Mouse (Mus musculus) cerebellum, adult 2 months (tissue): ENCODE measurements around the gene Tnfsf11. TPM values are rescaled to one million over a fixed set of nuclear protein-coding genes. Genes with fewer than 3 reads are reported as not detected.

ENCODE experiments used
- DNase-seq, 2 experiments: peaks; one replicate each; pipeline ENCODE4 v3.0.0; 2021
- H3K27ac ChIP-seq: fragments of 200-500 bp; 2 replicates; pipeline ENCODE4 v1.5.1; 2012; ENCODE audit warnings: low read length, control low read depth, inconsistent platforms; ENCODE audit not compliant: insufficient read depth
- H3K27me3 ChIP-seq: fragments of 200-500 bp; 2 replicates; pipeline ENCODE4 v1.6.1; 2012; ENCODE audit warnings: inconsistent platforms, mild to moderate bottlenecking, low read length, moderate library complexity; ENCODE audit not compliant: control insufficient read depth, insufficient read depth
- H3K4me1 ChIP-seq: fragments of 200-500 bp; 2 replicates; pipeline ENCODE4 v1.6.1; 2011; ENCODE audit warnings: low read length; ENCODE audit not compliant: control insufficient read depth, insufficient read depth
- H3K4me3 ChIP-seq: fragments of 200-500 bp; replicated peaks from 2 replicates; pipeline ENCODE3; 2011; ENCODE audit warnings: mild to moderate bottlenecking, low read depth, low read length, control low read depth; ENCODE audit not compliant: insufficient read depth
- CTCF ChIP-seq: fragments of 200-500 bp; IDR thresholded peaks from 2 replicates; pipeline ENCODE4 v1.5.1; 2011; ENCODE audit warnings: low read depth, mild to moderate bottlenecking, control low read depth, low read length, moderate library complexity, borderline replicate concordance; ENCODE audit not compliant: insufficient read depth
- POLR2A ChIP-seq: fragments of 200-500 bp; IDR thresholded peaks from 2 replicates; pipeline ENCODE4 v1.6.1; 2011; ENCODE audit warnings: low read length, control low read depth, borderline replicate concordance; ENCODE audit not compliant: insufficient read depth
- WGBS: fragments of 180-500 bp; shearing (Covaris S2); methylation state at CpG from one replicate; pipeline ENCODE4 v1.1.7; 2018; 5-methylcytosine and 5-hydroxymethylcytosine counted together
- polyA plus RNA-seq: library from polyadenylated mRNA; depleted of rRNA; stranded (reverse); fragments of >200 nt; gene quantifications from 2 replicates; pipeline ENCODE4 v1.2.3, GENCODE M21; 2012

Tnfsf11 gene
- polyA plus RNA-seq, 1 experiment = not detected

DNA sequence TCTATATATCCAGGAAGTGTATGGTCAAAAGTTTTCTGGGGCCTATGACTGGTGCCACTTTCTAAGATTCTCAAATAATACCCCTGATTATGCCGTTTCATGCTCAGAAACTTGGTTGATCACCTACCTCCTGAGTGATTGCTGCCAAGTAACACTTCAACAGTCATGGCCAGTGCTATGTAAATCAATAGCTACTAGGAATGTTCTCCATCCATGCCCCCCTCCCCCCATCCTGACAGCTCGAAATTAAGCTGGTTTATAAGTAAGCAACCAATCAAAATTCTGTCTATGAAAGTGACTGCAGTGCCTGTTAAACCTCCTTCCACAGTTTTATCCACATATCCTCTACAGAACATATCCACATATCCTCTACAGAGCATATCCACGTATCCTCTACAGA lies 25.5 kb upstream of the Tnfsf11 start:
- Histone ChIP-seq H3K4me1 (no peaks in the 10 kb centered on the region), H3K4me3 (no peak overlapping the region), H3K27ac (no peak overlapping the region), H3K27me3 (no peaks in the 10 kb centered on the region)
- TF ChIP-seq POLR2A (no peak), CTCF (no peak)
- WGBS = 80% methylated on average over 3 of the region's 3 CpGs
- DNase-seq = no peak

DNA sequence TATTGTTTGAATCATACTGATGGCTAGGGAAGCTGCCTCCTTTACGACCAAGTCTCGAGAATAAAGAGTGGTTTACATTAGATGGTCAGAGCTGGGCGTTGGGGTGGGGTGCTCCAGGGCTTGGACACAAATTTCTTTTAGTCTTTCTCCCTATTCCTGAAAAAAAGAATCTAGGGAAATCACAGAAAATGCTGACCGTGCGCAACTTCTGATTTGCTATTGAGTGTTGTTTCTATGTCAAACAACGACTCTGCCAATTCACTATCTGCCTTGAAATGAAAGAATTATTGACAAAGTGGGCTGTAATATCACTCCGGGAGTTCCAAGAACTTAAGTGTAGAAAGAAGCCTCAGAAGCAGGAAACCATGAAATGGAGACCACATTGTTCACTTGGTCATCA lies 23.5 kb upstream of the Tnfsf11 start:
- WGBS = 85% methylated on average over 7 of the region's 7 CpGs
- H3K4me3 ChIP-seq = no peak overlapping the region
- no peak overlapping the region for H3K27ac ChIP-seq
- no peak for DNase-seq
- no peaks in the 10 kb centered on the region for H3K27me3 ChIP-seq
- TF ChIP-seq CTCF = no peak
- TF ChIP-seq POLR2A = no peak
- H3K4me1 ChIP-seq = no peaks in the 10 kb centered on the region

DNA sequence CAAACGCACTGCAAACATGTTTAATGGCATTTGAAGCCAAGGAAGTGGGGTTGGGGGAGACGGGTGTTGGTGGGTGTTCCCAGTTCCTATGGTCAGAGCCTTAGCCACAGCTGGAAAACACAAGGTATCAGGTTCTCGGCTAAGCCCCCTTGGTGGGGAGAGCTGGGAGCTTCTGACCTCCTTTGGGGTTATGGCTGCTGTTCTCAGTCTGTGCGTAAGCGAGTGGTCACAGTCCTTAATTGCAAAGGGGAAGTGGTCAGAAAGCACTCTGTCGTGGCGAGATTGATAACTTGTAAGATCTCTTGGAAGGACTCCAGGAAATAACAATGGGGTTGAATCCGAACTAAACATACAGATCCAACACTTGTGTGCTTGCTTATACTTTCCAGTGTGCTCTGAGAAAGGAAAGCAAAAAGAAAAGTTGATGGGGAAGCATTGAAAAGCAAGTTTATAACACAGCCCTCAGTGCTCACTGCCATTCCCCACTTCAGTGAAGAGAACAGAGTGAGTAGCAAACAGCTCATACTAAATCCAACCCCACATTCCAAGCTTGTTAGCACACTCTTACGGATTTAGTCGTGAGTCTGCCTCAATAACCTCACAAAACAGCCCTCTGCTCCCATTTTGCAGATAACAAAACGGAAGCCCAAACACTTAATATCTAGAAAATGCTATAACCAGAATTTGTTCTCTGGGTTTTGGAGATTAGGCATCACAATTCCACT lies 22.9 kb upstream of the Tnfsf11 start:
- no peak for DNase-seq
- H3K4me3 ChIP-seq = no peak overlapping the region
- WGBS = 52% methylated on average over 11 of the region's 11 CpGs
- TF ChIP-seq POLR2A (no peak), CTCF (no peak)
- H3K4me1 ChIP-seq = no peaks in the 10 kb centered on the region
- H3K27me3 ChIP-seq = no peaks in the 10 kb centered on the region
- no peak overlapping the region for H3K27ac ChIP-seq

DNA sequence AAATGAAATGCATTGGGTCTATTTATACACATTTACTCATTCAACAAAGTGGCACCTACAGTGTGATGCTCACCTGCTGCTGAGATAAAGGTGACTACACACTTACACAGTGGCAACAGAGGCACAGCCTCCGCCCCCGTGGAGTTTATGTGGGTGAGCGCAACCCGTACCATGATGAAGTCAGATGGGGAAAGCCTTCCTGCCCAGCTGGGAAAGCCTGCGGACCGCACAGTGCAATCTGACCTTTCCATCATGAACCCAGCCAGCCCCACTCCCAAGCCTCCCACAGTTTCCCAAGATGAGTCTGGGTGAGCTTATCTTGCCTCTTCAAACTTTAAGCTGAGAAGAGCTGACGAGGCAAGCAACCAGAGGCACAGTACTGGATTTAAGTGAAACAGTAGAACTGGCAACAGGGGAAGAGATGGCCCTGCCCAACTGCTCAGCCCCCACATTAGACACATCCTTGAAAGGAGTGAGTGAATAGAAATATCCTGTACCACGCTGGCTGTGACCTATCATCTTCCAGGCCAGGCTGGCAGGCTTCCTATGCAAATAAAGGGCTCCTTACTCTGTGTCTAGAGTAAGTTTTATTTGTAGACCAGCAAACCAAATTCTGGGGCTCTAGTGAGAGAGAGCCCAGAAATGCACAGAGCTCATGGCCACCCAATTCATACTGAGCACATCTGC lies 22.1 kb upstream of the Tnfsf11 start:
- no peak for DNase-seq

DNA sequence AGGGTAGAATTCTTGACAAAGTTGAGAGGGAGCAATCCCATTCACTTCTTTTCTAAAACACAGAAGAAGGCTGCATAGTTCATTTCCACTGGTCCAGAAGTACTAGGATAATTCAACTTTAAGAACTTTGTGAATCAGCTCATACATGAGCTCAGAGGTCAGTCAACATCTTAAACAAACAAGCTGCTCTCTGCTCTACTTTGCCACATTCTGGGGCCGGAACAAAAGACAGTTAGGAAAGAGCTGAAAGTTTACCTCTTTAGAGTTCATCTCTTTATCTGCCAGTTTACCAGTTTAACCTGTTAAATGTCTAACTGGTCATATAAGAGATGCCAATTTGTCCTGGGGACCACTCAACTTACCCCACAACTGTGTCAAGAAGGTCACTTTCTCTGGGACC lies 15.5 kb upstream of the Tnfsf11 start:
- Histone ChIP-seq H3K4me1 (no peaks in the 10 kb centered on the region), H3K4me3 (no peak overlapping the region), H3K27me3 (no peaks in the 10 kb centered on the region), H3K27ac (no peak overlapping the region)
- no peak for DNase-seq
- WGBS = 95% methylated on average over 1 of the region's 1 CpGs
- TF ChIP-seq POLR2A (no peak), CTCF (no peak)

More for the DNA sequence above, 22.1 kb upstream of the Tnfsf11 start:
- TF ChIP-seq CTCF = no peak
- no peak for TF ChIP-seq POLR2A
- Histone ChIP-seq H3K4me1 (no peaks in the 10 kb centered on the region), H3K27ac (no peak overlapping the region), H3K4me3 (no peak overlapping the region), H3K27me3 (no peaks in the 10 kb centered on the region)
- WGBS = 79% methylated on average over 8 of the region's 8 CpGs

DNA sequence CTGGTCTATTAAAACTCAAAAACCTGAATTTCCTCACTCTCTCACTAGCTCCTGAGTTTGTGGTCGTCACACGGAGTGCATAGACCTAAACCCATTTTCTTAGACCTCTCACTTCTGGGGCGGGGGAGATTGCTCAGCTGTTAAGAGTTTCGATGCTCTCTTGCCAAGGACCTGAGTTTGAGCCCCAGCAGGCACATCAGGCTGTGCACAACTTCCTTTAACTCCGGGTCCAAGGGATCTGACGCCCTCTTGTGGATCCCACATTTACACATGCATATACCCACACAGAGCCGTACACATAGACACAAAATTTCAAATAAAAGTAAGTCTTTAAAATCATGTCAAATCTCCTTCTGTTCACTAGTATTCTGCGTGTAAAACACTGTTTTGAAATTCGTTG lies 15.1 kb upstream of the Tnfsf11 start:
- 82% methylated on average over 9 of the region's 9 CpGs for WGBS
- Histone ChIP-seq H3K27me3 (no peaks in the 10 kb centered on the region), H3K27ac (no peak overlapping the region), H3K4me3 (no peak overlapping the region), H3K4me1 (no peaks in the 10 kb centered on the region)
- no peak for TF ChIP-seq CTCF
- no peak for TF ChIP-seq POLR2A
- no peak for DNase-seq

DNA sequence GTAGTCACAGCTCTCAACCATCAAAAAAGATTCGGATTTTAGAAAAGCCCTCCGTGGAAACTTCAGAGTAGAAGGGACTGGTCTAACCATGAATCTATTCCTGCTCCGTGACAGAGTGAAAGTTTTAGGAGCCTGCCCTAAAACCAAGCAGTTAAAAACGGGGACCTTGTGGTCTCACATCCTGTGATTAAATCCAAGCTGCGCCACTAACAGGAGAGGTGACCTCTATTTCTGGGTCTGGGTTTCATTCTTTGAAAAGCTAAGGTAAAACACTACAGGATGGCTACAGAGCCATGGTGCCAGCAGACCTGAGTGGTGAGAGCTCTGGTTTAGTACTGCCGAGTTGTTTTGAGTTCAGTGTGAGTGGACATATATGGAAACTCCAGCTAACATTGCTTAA lies 12.4 kb upstream of the Tnfsf11 start:
- WGBS = 93% methylated on average over 6 of the region's 6 CpGs
- H3K27ac ChIP-seq = no peak overlapping the region
- DNase-seq = no peak

DNA sequence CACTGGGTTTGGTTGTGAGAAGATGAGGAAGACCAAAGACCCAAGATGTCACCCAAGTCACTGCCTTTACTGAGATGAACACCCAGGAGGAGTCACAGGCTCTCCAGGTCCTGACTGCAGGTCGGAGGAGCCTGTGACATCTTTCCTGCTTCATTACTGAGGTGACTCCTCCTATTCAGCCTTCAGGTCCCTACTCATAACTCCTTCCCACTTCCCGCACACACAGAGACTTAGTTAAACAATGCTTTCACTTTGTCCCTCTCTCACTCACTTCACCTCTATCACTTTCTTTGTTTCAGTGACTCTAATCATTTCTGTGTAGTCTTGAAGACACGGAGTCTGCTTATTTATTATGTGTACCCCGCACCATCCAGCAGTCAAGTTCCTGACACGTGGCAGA lies 11.7 kb upstream of the Tnfsf11 start:
- WGBS = 79% methylated on average over 5 of the region's 5 CpGs
- Histone ChIP-seq H3K4me3 (no peak overlapping the region), H3K4me1 (no peaks in the 10 kb centered on the region), H3K27ac (no peak overlapping the region), H3K27me3 (no peaks in the 10 kb centered on the region)
- TF ChIP-seq POLR2A = no peak
- no peak for TF ChIP-seq CTCF
- no peak for DNase-seq

More for the DNA sequence above, 12.4 kb upstream of the Tnfsf11 start:
- Histone ChIP-seq H3K27me3 (no peaks in the 10 kb centered on the region), H3K4me3 (no peak overlapping the region), H3K4me1 (no peaks in the 10 kb centered on the region)
- no peak for TF ChIP-seq POLR2A
- no peak for TF ChIP-seq CTCF
